Mouse (Mus musculus) frontal cortex, adult (tissue): ENCODE results near the gene Ppp2r2c.

Experiments used
- ATAC-seq: cut with Nextera tagmentation; 2 replicates; pipeline ENCODE4 v1.9.2; 2017; ENCODE audit warnings: mild to moderate bottlenecking, moderate library complexity, mixed read lengths; ENCODE audit not compliant: low TSS enrichment

Gene Ppp2r2c

DNA sequence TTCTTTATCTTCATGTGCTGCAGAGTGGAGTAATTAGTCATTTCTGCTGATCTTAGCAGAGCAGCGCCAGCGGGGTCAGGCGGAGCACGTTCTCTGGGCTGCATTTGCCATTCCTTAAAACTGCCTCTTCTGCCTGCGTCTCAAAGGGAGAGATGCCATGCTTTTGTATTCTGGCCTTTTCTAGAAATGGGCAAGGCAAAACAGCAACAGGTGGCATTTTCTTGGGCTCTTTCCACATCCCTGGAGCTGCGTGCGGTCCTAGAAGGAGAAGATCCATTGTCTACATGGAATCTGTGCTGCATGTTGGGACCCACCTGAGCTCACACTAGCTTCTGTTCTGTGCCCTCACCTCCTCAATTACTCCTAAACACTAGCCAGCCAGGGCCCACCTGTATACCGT, 29.7 kb downstream of the Ppp2r2c start:
- no peak for ATAC-seq

DNA sequence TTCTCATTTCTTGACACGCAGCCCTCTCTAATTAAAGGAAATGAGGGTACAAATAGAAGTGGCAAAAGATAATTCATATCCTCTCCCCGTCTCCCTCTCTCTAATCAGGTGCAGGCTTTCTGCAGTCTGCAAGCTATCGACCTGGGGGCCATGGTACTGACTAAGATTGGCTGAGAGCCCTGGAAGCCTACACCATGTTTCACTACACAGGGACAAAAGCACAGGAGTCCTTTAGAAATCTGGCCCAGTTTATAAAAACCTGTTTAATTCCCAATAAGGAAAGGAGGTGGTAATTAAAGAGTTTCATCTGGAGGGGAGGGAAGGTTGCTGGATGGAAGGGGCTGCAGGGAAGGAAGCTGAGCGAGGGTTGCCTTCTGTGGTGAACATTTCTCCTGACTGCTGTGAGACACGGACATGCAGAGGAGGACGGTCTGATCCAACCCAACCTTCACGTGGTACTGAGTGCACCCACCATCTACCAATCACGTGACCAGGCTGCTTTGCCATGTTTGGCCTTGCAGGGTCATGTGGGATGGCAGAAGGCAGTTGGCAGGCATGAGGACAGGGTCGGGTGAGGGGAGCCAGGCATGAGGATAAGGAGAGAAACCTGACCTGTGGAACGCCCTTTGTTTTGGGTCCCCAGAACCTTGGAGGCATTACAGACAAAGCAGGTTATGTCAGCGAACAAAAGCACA, 30.2 kb downstream of the Ppp2r2c start:
- no peak for ATAC-seq

DNA sequence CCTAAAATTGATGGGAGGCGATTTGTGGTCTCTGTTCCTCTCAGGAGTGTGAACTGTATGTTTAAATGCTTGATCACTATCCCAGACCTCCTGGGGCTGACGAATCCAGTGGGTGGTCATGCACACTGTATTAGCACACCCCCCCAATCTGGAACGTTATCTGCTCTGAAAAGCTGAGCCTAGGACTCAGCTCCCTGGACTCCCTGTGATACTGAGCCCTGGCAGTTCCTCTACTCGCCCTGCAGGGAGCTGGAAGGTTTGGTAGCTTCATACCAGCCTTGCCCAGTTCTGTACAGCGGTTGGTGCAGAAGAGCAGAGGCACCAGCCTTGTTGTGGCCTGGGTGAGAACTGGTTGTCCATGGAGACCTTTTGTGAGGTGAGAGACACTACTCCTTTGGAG, 31.1 kb downstream of the Ppp2r2c start:
- 0 out of 2 replicates have a peak, but pooled peaks have one; percentile 3 for ATAC-seq

DNA sequence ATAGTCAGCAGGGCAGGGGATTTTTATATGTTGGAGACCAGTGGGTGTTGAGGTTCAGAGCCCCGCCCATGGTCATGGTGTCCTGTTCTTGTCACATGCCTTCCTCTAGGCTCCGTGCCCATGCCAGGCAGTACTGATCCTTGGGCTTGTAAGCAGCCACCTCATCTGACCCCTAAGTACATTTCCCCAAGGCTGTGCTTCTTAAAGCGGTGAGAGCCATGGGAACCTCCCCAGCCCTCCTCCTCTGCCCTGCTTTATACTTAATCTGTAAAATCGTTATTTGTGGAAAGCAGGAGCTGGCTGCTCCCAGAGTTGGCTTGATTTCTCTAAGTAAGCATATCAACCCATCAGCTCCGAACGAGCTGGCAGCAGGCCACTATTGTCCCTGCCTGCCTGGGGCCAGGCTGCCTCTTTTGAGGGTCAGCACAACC, 31.9 kb downstream of the Ppp2r2c start:
- 0 out of 2 replicates have a peak, but pooled peaks have one; percentile 5 for ATAC-seq

DNA sequence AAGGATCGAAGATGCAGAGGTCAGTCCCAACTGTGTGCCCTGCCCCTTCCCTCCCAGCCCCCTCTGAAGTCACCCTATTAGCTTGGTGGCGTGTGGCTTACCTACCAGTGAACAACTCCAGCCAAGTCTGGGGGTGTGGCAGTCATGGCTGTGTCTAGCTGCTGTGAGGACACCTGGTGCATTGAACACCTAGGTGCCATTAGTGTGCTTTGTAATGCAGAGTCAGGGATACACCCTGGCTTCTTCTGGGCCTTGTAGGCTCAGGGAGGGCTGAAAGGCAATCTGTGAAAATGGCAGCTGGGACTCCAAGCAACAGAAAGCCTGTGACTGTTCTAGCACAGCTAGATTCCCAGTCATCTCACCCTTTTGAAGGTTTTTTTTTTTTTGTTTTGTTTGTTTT, 34.5 kb downstream of the Ppp2r2c start:
- ATAC-seq, result no peak

DNA sequence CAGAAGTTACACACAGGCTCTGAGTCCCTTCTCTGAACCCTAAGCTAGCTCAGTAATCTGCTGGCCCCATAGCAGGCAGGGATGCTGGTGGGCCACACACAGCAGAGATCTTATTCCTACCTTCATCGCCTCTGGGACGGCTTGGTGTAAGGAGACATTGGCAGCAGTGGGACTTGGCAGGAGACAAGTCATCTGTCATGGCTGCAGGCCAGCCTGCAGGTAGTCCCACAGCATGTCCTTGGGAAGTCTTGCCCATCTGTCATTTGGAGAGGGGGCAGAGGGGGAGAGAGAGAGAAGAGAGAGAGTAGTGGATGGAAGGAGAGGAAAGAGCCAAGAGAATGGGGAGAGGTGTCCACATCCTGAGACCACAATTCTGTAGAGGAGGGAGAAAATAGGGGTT, 35.8 kb downstream of the Ppp2r2c start:
- no peak for ATAC-seq

DNA sequence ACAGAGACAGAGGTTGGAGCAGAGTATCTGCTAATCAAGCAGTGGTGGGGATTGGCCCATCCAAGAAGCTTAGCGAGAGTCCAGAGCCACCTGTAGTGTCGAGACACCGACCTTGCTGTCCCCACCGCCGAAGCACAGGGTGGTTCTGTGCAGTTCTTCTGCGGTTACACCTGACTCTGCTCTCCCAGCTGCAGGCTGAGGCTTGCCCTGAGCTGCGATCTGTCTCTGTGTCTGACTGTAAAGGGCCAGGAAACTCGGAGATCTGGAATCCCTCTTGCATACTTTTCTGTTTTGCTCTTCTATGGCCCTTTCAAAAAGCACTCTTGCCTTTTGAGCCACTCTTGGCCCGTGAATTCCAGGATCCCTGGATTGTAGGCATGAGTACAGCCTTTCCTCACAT, 36.4 kb downstream of the Ppp2r2c start:
- no peak for ATAC-seq

DNA sequence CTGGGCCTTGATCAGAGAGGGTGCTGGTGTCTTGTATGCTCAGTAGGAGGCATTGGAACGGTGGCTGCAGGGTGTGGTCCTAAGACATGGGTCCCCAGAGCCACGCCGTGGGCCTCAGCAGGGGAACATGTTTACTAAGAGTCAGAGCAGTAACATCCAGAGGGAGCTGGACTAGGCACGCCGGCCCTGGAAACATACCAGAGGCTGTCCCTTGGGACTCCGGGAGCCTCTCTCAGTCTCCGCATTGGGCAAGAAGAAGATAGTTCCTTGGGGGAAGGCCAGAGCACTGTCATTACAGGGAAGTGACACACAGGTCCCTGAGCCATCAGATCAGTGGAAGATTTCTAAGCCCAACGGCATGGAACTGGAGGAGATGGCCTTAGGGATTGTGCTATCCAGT, 36.9 kb downstream of the Ppp2r2c start:
- no peak for ATAC-seq

DNA sequence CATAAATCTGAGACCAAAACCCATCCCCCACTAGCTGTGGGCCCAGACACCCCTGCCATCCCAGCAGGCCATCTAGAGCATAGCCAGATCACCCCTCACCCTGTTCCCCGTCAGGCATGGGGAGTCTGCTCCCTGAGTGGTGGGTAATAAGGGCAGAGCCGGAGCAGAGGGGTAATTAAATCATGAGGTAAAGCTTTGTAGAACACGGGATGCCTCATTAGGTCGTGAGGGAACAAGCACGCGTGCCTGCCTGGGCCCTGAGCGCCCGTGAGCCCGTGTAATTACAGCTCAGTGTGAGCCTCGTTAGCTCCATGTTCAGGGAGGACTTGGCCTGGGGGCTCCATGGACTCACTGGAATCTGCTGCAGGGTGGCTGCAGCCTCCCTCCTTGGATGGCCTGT, 39.4 kb downstream of the Ppp2r2c start:
- ATAC-seq, result no peak

DNA sequence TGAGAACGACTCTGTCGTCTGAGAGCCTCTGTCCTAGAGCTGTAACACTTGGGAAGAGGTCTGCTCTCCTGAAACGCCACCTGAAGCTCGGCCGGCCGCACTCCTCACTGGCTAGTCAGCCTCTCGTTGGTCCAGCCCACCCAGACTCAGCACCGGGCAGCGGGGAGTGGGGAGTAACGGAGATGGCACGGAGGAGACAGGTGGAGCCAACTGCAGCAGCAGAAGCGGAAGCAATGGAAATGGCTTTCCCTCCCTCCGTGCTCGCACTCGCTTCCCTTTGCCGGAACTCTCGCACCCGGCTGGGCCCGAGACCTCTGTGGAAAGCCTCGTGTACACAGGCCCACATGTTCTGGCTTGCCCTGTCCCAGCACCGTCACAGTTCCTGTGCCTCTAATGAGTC, 41.2 kb downstream of the Ppp2r2c start:
- ATAC-seq, result no peak

DNA sequence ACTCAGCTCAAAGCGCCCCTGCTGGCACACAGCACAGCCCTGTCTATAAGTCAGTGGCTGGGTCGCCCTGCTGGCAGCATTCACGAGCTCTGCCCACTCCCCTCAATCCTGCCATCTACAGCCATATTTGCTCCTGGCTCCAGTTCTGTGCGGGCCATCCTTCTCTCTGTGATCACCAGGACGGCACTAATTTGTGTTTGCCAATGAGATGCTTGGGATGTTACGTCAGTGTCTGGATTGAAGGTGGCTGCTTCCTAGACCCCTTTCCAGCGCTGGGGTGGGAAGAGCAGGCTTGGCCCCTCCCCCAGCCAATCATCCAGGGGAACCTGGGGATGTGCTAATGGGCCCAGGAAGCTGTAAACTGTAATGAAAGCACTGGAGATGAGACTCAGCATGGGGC, 42.7 kb downstream of the Ppp2r2c start:
- no peak for ATAC-seq

DNA sequence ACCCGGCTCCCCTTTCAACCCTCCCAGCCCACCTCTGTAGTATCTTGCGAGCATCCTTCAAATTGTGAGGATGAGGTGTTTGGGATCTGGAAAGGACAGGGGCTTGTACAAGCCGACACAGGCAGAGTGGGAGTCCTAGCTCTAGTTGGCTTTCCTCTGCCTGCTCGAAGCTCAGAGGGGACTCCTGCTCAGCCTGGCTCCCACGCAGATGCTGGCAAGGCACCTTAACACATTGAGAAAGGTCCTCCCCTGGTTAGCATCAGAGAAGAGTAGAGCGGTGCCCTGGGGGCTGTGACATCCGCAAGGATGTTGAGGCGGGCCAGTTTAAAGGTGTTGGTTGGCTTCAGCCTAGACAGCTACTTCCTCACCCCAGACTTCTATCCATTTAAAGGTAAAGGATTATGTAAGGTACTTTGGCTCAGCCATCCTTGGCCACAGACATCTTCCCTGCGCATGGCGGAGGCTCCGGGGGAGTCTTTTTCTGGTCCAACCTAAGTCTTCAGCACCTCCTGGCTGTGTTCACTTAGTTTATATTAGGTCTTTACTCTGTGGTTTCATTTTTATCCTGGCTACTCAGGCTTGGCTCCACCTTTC, 43.5 kb downstream of the Ppp2r2c start:
- peak; percentile 65 for ATAC-seq

DNA sequence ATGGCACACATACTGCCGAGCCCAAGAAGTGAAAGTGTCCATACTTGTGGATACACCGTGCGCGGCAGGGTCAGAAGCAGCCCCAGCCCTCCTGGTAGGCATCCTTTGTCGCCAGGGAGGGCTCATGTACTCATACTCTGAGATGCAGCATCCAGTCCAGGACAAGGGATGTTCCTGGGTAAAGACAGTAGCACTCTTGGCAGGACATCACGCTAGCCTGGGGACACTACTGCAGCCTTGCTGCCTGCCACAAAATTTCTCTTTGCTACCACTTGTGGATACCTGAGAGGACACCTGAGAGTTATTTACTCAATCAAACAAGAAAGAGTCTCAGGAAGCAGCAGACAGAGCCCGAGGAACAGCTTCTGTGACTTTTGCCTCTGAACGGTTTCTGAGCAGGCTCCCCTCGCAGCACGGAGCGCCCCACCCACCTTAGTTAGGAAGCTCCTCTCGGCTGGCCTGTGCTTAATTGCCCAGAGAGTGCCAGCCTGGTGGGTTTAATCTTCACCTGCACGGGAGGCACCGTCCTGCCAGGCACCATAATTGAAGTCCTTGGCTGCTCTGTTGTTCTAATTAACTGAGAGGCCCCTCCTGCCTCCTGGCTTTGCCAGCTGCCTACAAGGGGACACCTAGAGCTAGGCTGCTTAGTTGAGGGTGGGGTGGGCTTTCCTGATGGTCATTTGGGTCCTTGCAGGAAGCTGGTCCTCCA, 44.4 kb downstream of the Ppp2r2c start:
- no peak for ATAC-seq

DNA sequence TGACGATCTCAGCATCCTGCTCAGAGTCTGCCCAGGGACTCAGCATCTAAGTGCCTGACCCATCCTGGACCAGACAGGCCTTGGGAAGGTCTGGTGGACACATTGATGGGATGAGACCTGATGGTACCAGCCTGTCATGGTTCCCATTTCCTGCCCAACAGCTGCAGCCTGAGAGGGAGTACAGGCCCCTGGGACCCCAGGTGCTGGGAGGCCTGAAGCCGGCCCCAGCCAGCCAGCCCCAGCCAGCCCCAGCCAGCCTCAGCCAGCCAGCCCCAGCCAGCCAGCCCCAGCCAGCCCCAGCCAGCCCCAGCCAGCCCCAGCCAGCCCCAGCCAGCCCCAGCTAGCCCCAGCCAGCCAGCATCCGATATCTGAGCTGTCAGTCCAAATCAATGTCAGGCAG, 46.9 kb downstream of the Ppp2r2c start:
- ATAC-seq, result no peak

DNA sequence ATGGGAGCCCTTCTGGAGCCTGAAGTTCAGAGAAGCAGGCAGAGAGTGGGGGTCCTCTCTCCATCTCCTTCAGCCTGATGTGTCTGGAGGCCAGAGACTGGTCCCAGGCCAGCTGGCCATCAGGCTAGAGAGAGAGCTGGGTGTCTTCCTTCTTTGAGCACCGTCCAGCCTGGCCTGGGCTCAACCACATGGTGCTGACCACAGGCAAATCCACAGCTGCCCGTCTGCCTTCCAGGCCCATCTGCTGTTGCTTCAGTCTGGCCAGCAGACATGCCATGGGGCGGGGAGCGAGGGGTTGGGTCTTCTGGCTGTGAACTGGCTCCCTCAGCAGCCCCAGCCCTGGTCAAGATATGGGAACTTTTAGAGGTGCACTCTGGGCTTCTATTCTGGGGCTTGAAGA, 48.3 kb downstream of the Ppp2r2c start:
- no peak for ATAC-seq

DNA sequence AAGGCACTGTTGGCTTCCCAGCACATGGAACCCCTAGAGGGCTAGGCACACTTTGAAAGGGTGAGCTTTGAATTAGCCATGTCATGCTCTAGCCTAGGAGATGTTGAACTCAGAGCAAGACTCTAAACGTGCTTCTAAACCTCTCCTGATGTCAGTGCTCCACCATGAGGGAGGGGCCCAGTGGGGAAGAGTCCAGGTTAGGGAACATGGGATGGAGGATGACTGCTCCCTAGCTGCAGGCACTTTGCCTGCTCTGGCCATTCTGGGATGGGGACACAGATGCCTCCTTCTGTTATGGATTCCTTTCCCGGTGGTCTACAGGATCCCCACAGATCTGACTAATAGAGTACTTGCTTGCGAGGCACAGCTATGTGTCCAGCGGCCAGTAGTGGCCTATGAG, 48.9 kb downstream of the Ppp2r2c start:
- ATAC-seq, result no peak

DNA sequence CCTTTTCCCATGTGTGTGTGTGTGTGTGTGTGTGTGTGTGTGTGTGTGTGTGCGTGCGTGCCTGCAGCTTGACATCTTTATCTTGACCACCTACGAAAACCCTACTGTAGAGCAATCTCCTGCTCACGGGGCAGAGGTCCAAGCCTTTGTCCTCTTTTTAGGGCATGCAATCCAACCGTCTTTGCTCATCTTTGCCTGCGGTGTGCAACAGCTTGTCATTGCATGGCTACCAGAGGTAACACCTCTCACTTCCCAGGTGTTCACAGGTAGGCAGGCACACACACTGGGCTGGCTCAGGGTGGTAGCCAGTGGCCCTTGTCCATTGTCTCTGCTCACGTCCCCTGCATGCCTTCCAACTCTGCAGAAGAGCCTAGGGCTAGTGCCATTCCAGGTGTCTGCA, 49.7 kb downstream of the Ppp2r2c start:
- ATAC-seq, result no peak; the same call in 1 of the 2 replicates

DNA sequence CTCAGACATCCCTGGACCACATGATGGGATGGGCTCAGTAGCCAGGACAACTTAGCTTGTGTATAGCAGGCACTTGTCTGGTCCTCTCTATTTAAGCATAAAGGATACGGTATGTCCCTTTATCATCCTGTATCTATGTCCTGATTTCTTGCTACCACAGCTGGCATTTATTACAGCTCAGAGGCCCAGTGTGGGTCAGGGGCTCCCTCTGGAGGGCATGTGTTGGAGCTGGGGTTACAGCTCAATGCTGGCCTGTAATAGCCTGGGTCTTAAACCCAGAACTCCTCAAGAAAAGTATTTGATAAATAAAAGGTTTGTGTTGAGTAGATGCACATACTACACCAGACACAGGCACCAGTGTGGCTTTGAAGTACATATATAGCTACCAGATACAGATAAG, 51.8 kb downstream of the Ppp2r2c start:
- no peak for ATAC-seq

DNA sequence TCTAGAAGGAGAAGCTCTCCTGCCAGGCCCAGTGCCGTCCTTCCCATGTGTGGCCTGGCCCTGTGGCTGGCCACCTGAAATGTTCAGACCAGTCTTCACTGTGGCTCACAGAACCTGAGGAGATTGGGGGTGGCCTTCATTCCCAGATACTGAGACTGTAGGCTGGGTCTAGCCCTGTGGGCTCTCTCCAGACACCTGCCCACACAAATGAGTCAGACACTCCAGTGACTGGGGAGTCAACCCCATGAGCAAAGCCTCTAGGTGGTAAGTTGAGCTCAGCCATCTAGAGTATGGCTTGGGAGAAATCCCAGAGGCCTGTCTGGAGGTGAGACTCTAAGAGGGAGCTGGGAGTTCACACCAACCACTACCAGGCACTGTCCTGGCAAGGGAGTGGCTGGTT, 53.6 kb downstream of the Ppp2r2c start:
- ATAC-seq, result peak; percentile 43

DNA sequence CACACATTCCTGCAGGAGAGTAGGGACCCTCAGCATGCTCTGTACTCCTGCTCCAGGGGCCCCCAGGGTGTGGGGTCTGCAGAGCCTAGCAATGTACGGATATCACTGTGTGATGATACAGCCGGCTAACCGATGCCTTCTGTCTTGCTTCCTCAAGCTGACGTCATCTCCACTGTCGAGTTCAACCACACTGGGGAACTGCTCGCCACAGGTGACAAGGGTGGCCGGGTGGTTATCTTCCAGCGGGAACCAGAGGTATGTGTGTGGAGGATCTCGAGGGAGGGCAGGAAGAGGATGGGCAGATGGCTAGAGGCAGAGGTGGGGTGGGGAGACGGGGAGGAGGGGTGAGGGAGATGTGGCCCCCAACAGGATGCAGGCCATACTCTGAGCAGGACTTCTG, 54.5 kb downstream of the Ppp2r2c start:
- ATAC-seq, result no peak

DNA sequence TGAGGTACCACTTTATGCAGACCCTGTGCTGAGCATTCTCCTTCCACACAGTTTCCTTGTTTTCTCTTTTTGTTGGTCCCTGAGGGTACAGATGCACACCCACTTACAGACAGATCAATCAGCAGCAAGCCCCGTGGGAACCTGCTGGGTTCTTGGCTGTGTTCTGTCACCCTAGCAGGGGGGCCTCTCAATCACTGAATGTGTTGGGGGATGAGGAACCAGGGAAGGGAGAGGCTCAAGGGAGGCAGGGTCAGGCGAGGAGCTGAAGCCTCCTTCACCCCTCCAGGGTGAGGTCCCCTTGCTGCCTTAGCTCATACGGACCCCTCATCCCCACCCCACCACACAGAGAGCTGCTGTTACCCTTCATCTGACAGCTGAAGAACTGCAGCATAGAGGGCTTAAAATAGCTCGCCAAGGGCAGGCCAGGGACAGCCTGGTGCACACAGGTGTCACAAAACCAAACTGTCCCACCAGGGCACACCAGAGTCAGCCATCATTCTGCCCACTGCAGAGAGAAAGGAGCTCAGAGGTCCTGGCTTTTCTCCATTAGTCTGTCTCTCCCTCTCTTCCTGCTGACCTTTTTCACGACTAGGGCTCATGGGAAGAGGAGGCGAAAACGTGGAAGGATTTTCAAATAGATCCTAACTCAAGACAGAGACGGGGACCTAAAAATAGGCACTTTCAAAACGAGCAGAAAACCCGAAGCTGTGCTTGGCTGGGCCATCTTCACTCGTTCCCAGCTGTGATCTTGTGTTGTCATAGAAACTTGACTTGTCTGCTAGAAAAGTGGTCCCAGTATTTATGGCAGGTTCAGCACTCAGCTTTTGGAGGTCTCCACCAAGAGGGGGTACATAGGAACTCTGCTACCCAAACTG, 55.8 kb downstream of the Ppp2r2c start:
- ATAC-seq, result peak; percentile 62

DNA sequence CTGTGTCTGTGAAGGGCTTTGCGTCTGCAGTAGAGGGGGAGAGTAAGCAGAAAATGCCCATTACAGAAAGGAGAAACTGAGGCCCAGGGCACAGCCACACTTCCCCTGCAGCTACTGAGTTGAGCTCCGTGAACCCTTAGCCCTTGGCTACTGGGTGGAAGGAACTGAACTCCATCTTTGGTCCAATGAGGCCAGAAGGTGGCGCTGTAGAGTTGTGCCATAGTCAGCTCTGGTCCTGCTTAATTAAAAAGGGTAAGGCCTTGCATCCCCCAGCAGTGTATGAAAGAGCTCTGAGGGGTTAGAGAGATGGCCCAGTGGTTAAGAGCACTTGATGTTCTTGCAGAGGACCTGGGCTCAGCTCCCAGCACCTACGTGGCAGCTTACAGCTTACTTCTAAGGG, 60.4 kb downstream of the Ppp2r2c start:
- no peak for ATAC-seq
